Mouse (Mus musculus) stomach, embryonic 15.5 days (tissue): Measurements from ENCODE around the gene Bbs1. TPM values are rescaled to one million over a fixed set of nuclear protein-coding genes. Genes with fewer than 3 reads are reported as not detected.
A peak's percentile ranks its signal among the peaks of the same experiment; 100 is the strongest.
"Not testable (repeated sequence)": the region's sequence is repeated elsewhere in the genome, so short reads cannot be mapped to it uniquely, and the experiment has no call there.

Experiments used
- ATAC-seq: fragments of 200-750 bp; cut with Nextera tagmentation; 2 replicates; pipeline ENCODE4 v1.8.0; 2017; ENCODE audit warnings: low read depth, moderate number of reproducible peaks, moderate TSS enrichment; ENCODE audit not compliant: insufficient read depth, low FRiP score
- H3K27ac ChIP-seq: fragments of 300-500 bp; sonication (generic); 2 replicates; pipeline ENCODE4 v1.5.1; 2015; ENCODE audit warnings: mild to moderate bottlenecking, inconsistent platforms
- H3K27me3 ChIP-seq: fragments of 300-500 bp; sonication (generic); replicated peaks from 2 replicates; pipeline ENCODE4 v1.6.1; 2015; ENCODE audit warnings: inconsistent platforms
- H3K36me3 ChIP-seq: fragments of 300-500 bp; sonication (generic); 2 replicates; pipeline ENCODE4 v1.6.1; 2015; ENCODE audit warnings: inconsistent platforms
- H3K4me1 ChIP-seq: fragments of 300-500 bp; sonication (generic); 2 replicates; pipeline ENCODE4 v1.6.1; 2015; ENCODE audit warnings: inconsistent platforms
- H3K4me2 ChIP-seq: fragments of 300-500 bp; sonication (generic); 2 replicates; pipeline ENCODE4 v1.6.1; 2015; ENCODE audit warnings: mild to moderate bottlenecking, inconsistent platforms
- H3K4me3 ChIP-seq: fragments of 300-500 bp; sonication (generic); replicated peaks from 2 replicates; pipeline ENCODE4 v1.5.1; 2015; ENCODE audit warnings: inconsistent platforms
- H3K9ac ChIP-seq: fragments of 300-500 bp; sonication (generic); 2 replicates; pipeline ENCODE4 v1.6.1; 2015; ENCODE audit warnings: inconsistent platforms
- H3K9me3 ChIP-seq: fragments of 300-500 bp; sonication (generic); 2 replicates; pipeline ENCODE4 v1.6.1; 2016; ENCODE audit warnings: inconsistent platforms
- WGBS: fragments of 180-500 bp; shearing (Covaris S2); methylation state at CpG from one replicate; pipeline ENCODE4 v1.1.7; 2015; 5-methylcytosine and 5-hydroxymethylcytosine counted together
- polyA plus RNA-seq: library from polyadenylated mRNA; unstranded; fragments of >200 nt; fragmentation: Nextera tagmentation; extraction: Ambion mirVana; gene quantifications from 2 replicates; pipeline ENCODE4 v1.2.1, GENCODE M21; 2015

Bbs1 gene
- polyA plus RNA-seq, result 2.7 and 3.0 TPM in 2 replicates

- H3K9ac ChIP-seq, result peak within 1 kb of the TSS; percentile 61; the same call in 1 of the 2 replicates
Observed at GRCm38 (mm10) chr19:4905979-4906794, at the start of gene Bbs1. TSS of gene Bbs1 (minus strand) at chr19:4906628.

DNA sequence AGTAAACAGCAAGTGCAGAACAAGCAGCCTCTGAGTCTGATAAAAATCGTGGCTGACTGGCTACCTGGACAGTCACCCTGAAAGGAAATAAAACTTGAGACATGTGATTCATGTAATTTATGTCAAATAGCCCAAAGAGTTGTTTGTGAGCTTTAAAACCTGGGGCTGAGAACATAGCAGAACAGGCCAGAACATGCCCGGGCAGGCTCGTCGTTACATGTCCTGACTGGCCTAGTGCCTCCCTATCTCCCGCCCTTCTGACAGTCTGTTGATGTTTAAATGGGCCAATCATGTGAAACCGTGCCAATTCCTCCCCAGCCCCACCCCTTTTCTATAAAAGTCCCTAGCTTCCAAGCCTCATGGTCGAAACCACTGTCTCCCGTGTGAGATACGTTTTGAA, 42.2 kb upstream of the Bbs1 start:
- not testable (repeated sequence) for H3K4me1 ChIP-seq, H3K9me3 ChIP-seq, ATAC-seq, H3K4me3 ChIP-seq, H3K27me3 ChIP-seq, H3K36me3 ChIP-seq, H3K9ac ChIP-seq, H3K4me2 ChIP-seq, H3K27ac ChIP-seq
- 79% methylated on average over 9 of the region's 9 CpGs for WGBS

More at GRCm38 (mm10) chr19:4905979-4906794, at the start of gene Bbs1:
- peak; percentile 56; the same call in 1 of the 2 replicates for ATAC-seq
- Histone ChIP-seq H3K36me3 (peaks cover 31% of the 10 kb centered on the region), H3K4me2 (peak within 1 kb of the TSS; percentile 65), H3K9me3 (no peaks in the 10 kb centered on the region), H3K27me3 (no peaks in the 10 kb centered on the region), H3K27ac (no peak within 1 kb of the TSS), H3K4me1 (0 out of 2 replicates have a peak, but pooled peaks cover 3% of the 10 kb centered on the region), H3K4me3 (peak within 1 kb of the TSS; percentile 68)
- 9% methylated on average over 31 of the region's 31 CpGs for WGBS

DNA sequence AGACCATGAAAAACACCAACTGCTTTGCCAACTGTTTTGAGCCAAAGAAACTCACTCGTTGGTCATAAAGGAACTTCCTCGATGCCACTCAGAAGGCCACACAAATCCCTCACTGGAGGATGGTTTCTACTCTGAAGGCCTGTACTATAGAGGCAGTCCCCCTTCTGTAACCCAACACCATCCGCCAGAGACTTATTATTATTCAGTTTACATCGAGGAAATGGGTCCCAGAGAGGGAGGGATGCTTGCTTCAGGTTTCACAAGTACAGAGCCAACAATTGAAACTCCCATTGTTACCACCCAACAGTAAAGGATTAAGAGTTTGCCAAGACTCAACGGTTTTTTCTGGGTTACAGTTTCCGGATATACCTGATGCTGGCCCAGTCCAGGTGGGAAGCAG, 39.1 kb upstream of the Bbs1 start:
- H3K4me1 ChIP-seq, result 0 out of 2 replicates have a peak, but pooled peaks cover 5% of the 10 kb centered on the region
- 44% methylated on average over 6 of the region's 6 CpGs for WGBS
- H3K4me2 ChIP-seq, result no peak overlapping the region
- no peak overlapping the region for H3K9ac ChIP-seq
- H3K4me3 ChIP-seq, result no peak overlapping the region
- no peak overlapping the region for H3K27ac ChIP-seq
- no peak for ATAC-seq
- 0 out of 2 replicates have a peak, but pooled peaks cover 4% of the 10 kb centered on the region for H3K27me3 ChIP-seq
- H3K9me3 ChIP-seq, result no peaks in the 10 kb centered on the region
- no peaks in the 10 kb centered on the region for H3K36me3 ChIP-seq

- Histone ChIP-seq H3K9me3 (no peaks in the 10 kb centered on the region), H3K4me3 (peak overlapping the region; percentile 66), H3K27ac (no peak overlapping the region), H3K4me2 (peak overlapping the region; percentile 96), H3K36me3 (no peaks in the 10 kb centered on the region), H3K27me3 (0 out of 2 replicates have a peak, but pooled peaks cover 4% of the 10 kb centered on the region), H3K4me1 (0 out of 2 replicates have a peak, but pooled peaks cover 5% of the 10 kb centered on the region), H3K9ac (no peak overlapping the region)
- peak; percentile 44; the same call in 1 of the 2 replicates for ATAC-seq
- WGBS, result 6% methylated on average over 13 of the region's 13 CpGs
Observed at GRCm38 (mm10) chr19:4943253-4943588, 36.8 kb upstream of the Bbs1 start.

- Histone ChIP-seq H3K27me3 (0 out of 2 replicates have a peak, but pooled peaks cover 4% of the 10 kb centered on the region), H3K9ac (peak within 1 kb of the TSS; percentile 45; the same call in 1 of the 2 replicates), H3K36me3 (no peaks in the 10 kb centered on the region), H3K4me1 (0 out of 2 replicates have a peak, but pooled peaks cover 5% of the 10 kb centered on the region), H3K27ac (no peak within 1 kb of the TSS), H3K4me3 (peak within 1 kb of the TSS; percentile 66), H3K9me3 (no peaks in the 10 kb centered on the region), H3K4me2 (peak within 1 kb of the TSS; percentile 96)
- peak; percentile 97 for ATAC-seq
- under 1% methylated on average over 52 of the region's 55 CpGs for WGBS
Observed at GRCm38 (mm10) chr19:4942551-4943252, 36.3 kb upstream of the Bbs1 start, which contains the start of gene Peli3. TSS of gene Peli3 (minus strand) at chr19:4943127.

DNA sequence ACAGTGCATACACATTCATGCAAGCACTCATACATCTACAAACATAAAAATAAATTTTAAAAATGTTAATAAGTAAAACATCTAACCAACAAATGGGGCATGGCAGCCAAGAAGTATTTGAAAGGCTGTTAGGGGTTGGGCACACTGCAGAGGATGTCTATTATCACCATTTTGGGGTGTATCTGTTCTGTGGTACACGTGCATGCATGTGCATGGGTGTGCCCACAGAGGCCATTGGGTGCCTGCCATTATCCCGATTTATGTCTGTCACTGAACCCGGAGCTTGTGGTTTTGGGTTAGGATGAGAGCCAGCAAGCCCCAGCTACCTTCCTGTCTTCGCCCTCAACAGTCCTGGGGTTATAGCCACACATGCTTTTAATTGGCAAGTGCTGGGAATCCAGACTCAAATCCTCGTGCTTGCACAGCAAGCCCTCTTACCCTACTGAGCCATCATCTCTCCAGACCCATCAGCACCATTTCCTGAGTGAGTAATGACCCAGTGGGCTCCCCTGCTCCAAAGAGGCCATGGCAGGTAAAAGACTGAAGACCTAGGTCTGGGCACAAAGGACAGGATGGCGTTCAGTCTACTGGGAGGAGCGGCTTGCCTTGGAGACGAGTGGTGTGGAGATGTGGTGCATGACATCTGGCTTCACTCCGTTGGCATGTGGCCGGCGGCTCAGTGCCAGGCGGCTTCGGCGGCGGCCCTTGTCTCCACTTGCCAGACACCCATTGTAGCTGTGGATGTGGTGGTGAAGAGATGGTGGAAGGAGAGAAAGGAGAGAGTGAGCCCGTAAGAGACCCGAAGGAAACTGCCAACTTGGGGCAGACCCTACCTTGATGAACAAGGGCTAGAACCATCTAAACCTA, 31.2 kb upstream of the Bbs1 start:
- ATAC-seq, result no peak
- Histone ChIP-seq H3K4me1 (0 out of 2 replicates have a peak, but pooled peaks cover 5% of the 10 kb centered on the region), H3K9me3 (no peaks in the 10 kb centered on the region), H3K4me2 (no peak overlapping the region), H3K9ac (no peak overlapping the region), H3K27ac (no peak overlapping the region), H3K27me3 (0 out of 2 replicates have a peak, but pooled peaks cover 4% of the 10 kb centered on the region), H3K36me3 (no peaks in the 10 kb centered on the region), H3K4me3 (no peak overlapping the region)
- WGBS, result 88% methylated on average over 17 of the region's 17 CpGs

DNA sequence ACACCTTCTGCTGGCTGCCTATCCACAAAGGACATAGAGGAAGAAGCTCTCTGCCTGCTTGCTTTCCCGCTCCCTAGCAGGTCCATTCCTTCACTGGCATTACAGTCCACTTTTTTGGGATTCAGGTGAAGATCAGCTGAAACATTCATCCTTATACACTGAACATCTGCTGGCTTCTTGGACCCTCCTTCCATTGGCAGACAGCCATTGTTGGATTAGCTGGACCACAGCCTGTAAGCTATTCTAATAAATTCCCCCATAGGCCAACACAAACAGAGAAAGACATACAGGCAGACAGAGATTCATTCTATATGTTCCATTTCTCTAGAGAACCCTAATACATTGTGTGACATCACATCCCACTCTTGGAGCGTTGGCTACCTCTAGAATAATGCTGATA, 30.5 kb upstream of the Bbs1 start:
- no peaks in the 10 kb centered on the region for H3K36me3 ChIP-seq
- WGBS, result 74% methylated on average over 2 of the region's 2 CpGs
- H3K9me3 ChIP-seq, result no peaks in the 10 kb centered on the region
- 0 out of 2 replicates have a peak, but pooled peaks cover 4% of the 10 kb centered on the region for H3K27me3 ChIP-seq
- H3K27ac ChIP-seq, result no peak overlapping the region
- no peak overlapping the region for H3K4me3 ChIP-seq
- no peak overlapping the region for H3K9ac ChIP-seq
- H3K4me2 ChIP-seq, result no peak overlapping the region
- no peak for ATAC-seq
- no peaks in the 10 kb centered on the region for H3K4me1 ChIP-seq

DNA sequence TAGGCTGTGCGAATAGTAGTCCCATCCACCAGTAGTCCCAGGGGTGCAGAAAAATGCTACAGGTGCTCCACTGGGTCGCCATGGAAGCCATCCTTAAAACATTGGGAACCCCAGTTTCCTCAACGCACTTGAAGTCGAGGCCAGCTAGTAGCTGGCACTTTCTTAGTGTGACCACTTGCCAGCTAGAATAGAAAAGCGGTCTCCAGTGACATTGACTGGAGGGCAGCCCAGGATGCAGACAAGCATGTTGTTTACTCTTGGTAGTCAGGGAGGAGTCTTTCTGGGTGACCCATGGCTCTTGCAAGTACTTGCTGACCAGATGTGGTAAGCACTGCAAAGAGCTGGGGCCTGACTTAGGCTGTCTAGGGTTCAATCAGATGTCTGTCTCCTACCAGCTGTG, 22.4 kb upstream of the Bbs1 start:
- Histone ChIP-seq H3K4me1 (peaks cover 14% of the 10 kb centered on the region), H3K9me3 (no peaks in the 10 kb centered on the region), H3K4me3 (peak overlapping the region; percentile 70), H3K36me3 (peaks cover 11% of the 10 kb centered on the region; the same call in 1 of the 2 replicates), H3K27me3 (no peaks in the 10 kb centered on the region), H3K9ac (0 out of 2 replicates have a peak overlapping the region, but pooled peaks have one; percentile 60), H3K4me2 (peak overlapping the region; percentile 73), H3K27ac (peak overlapping the region; percentile 64; the same call in 1 of the 2 replicates)
- ATAC-seq, result no peak
- 59% methylated on average over 5 of the region's 5 CpGs for WGBS

GRCm38 (mm10) chr19:4927904-4928531, 21.6 kb upstream of the Bbs1 start, which contains the start of gene Dpp3:
TSS of gene Dpp3 (minus strand) at chr19:4928287.
- peak within 1 kb of the TSS; percentile 60 for H3K9ac ChIP-seq
- H3K4me1 ChIP-seq, result peaks cover 14% of the 10 kb centered on the region
- no peaks in the 10 kb centered on the region for H3K9me3 ChIP-seq
- peak within 1 kb of the TSS; percentile 70 for H3K4me3 ChIP-seq
- WGBS, result under 1% methylated on average over 32 of the region's 32 CpGs
- no peaks in the 10 kb centered on the region for H3K27me3 ChIP-seq
- ATAC-seq, result peak; percentile 99
- peak within 1 kb of the TSS; percentile 64; the same call in 1 of the 2 replicates for H3K27ac ChIP-seq
- H3K36me3 ChIP-seq, result peaks cover 19% of the 10 kb centered on the region
- peak within 1 kb of the TSS; percentile 73 for H3K4me2 ChIP-seq

DNA sequence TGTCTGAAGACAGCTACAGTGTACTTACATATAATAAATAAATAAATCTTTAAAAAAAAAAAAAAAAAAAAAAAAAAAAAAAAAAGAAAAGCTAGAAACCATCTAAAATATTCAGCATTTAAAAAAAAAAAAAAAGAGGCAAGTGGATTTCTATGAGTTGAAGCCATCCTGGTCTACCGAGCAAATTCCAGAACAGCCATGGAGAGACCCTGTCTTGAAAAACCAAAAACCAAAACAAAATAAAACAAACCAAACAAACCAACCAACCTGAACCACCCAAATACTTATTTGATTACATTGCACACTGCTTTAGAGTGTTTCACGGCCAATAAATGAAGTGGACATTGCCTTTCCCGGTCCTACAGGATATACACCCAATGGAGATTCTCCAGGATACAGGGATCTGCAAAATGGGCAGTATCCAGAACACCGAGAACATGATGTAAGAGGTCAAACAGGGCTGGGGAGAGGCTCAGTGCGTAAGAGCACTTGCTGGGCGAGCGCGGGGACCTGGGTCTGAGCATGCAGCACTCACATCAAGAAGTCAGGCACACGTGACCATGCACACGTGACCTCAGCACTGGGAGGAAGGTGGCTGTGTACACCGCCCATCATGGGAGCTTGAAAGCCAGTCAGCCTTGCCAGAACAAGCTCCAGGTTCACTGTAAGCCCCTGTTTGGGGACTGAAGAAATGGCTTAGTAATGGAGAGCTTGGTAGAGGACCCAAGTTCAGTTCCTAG, 18.9 kb upstream of the Bbs1 start:
- peaks cover 14% of the 10 kb centered on the region for H3K4me1 ChIP-seq
- no peaks in the 10 kb centered on the region for H3K27me3 ChIP-seq
- H3K36me3 ChIP-seq, result peaks cover 39% of the 10 kb centered on the region
- no peak overlapping the region for H3K9ac ChIP-seq
- no peak overlapping the region for H3K27ac ChIP-seq
- H3K4me2 ChIP-seq, result no peak overlapping the region
- H3K4me3 ChIP-seq, result no peak overlapping the region
- ATAC-seq, result no peak
- 96% methylated on average over 11 of the region's 11 CpGs for WGBS
- H3K9me3 ChIP-seq, result no peaks in the 10 kb centered on the region
